Mouse (Mus musculus) ES-Bruce4 (cell line): Measurements from ENCODE around the gene Cfap57. TPM values are rescaled to one million over a fixed set of nuclear protein-coding genes. Genes with fewer than 3 reads are reported as not detected.
"Not testable (repeated sequence)": the region's sequence is repeated elsewhere in the genome, so short reads cannot be mapped to it uniquely, and the experiment has no call there.

Experiments used
- H3K27ac ChIP-seq: 2 replicates; pipeline ENCODE4 v1.5.1; 2012; ENCODE audit warnings: low read length, inconsistent platforms; ENCODE audit not compliant: insufficient read depth
- H3K27me3 ChIP-seq: 2 replicates; pipeline ENCODE4 v1.6.1; 2012; ENCODE audit warnings: mild to moderate bottlenecking, low read length, inconsistent platforms; ENCODE audit not compliant: control insufficient read depth, poor library complexity, insufficient read depth, severe bottlenecking
- H3K36me3 ChIP-seq: 2 replicates; pipeline ENCODE4 v1.6.1; 2012; ENCODE audit warnings: inconsistent platforms, mild to moderate bottlenecking, low read length, moderate library complexity; ENCODE audit not compliant: control insufficient read depth, poor library complexity, insufficient read depth, severe bottlenecking
- H3K4me1 ChIP-seq: one replicate; pipeline ENCODE4 v1.8.1; 2011; ENCODE audit warnings: low read length; ENCODE audit not compliant: control insufficient read depth, insufficient read depth
- H3K4me3 ChIP-seq: 2 replicates; pipeline ENCODE4 v1.5.1; 2011; ENCODE audit warnings: low read depth, mild to moderate bottlenecking, low read length
- H3K9ac ChIP-seq: 2 replicates; pipeline ENCODE4 v1.6.1; 2012; ENCODE audit warnings: low read depth, mild to moderate bottlenecking, inconsistent platforms; ENCODE audit not compliant: poor library complexity, severe bottlenecking
- H3K9me3 ChIP-seq: replicated peaks from 2 replicates; pipeline ENCODE4 v1.6.1; 2012; ENCODE audit warnings: mild to moderate bottlenecking, low read length, inconsistent platforms; ENCODE audit not compliant: control insufficient read depth, poor library complexity, insufficient read depth, severe bottlenecking
- CTCF ChIP-seq: IDR thresholded peaks from one replicate; pipeline ENCODE4 v1.8.1; 2011; ENCODE audit warnings: low read depth, low read length
- EP300 ChIP-seq: IDR thresholded peaks from 2 replicates; pipeline ENCODE4 v1.6.1; 2011; ENCODE audit warnings: low read depth, low read length; ENCODE audit not compliant: insufficient read depth
- POLR2A ChIP-seq: IDR thresholded peaks from one replicate; pipeline ENCODE4 v1.8.1; 2011; ENCODE audit warnings: low read length; ENCODE audit not compliant: insufficient read depth
- polyA plus RNA-seq: library from polyadenylated mRNA; stranded (reverse); fragments of >200 nt; gene quantifications from 2 replicates; pipeline ENCODE4 v1.2.4, GENCODE M21; 2011; ENCODE audit warnings: low read depth; ENCODE audit not compliant: missing spikeins, insufficient read depth, insufficient read length

Cfap57 gene
- polyA plus RNA-seq, 1 experiment = not detected

DNA sequence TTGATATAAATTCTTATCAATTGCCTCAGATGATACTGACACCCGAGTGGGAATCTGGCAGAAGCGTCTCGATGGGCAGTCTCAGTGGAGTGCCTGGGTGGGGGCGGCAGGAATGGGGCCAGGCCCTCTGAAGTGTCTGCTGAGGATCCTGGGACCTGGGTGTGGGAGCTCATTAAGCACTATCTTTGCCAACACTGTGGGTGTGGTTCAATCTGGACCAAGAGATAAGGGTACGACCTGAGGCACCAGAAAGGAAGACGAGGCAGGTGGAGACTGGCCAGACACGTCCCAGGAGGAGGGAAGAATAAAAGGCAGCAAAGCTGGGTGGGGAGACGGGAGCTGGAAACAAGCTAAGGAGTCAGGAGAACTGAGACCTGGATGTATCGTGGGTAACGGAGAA is 51.9 kb downstream of the Cfap57 start:
- TF ChIP-seq CTCF = no peak
- TF ChIP-seq POLR2A = no peak
- TF ChIP-seq EP300 = no peak
- H3K9me3 ChIP-seq = no peaks in the 10 kb centered on the region
- H3K9ac ChIP-seq = no peak overlapping the region
- H3K36me3 ChIP-seq = no peaks in the 10 kb centered on the region
- no peak overlapping the region for H3K27ac ChIP-seq
- H3K27me3 ChIP-seq = no peaks in the 10 kb centered on the region
- no peak overlapping the region for H3K4me3 ChIP-seq
- no peaks in the 10 kb centered on the region for H3K4me1 ChIP-seq

DNA sequence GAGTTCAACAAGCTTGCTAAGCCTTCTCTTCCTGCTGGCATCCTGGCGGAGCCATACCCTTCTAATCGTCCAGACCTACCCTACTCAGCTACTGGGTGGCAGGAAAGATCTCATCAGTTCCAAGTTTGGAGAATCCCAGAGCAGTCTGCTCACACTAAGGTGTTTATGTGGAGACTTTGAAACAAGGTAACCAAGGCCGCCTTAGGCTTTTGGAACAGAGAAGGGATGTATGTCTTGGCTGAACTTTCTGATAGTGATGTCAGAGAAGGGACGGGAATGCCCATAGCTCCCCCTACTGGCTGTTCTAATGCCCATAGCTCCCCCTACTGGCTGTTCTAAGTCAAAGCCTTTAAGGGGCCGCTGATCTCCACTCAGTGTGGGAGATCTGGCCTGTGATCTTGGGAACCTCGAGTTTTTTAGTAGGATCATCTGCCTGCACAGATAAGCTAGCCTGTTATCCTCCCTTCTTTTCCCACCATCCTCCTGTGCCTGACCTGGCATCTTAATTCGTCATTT is 54.4 kb downstream of the Cfap57 start:
- TF ChIP-seq EP300 (no peak), CTCF (peak; percentile 97), POLR2A (no peak)
- H3K27me3 ChIP-seq = no peaks in the 10 kb centered on the region
- H3K36me3 ChIP-seq = no peaks in the 10 kb centered on the region
- no peak overlapping the region for H3K4me3 ChIP-seq
- no peaks in the 10 kb centered on the region for H3K9me3 ChIP-seq
- no peak overlapping the region for H3K27ac ChIP-seq
- no peak overlapping the region for H3K9ac ChIP-seq
- no peaks in the 10 kb centered on the region for H3K4me1 ChIP-seq

DNA sequence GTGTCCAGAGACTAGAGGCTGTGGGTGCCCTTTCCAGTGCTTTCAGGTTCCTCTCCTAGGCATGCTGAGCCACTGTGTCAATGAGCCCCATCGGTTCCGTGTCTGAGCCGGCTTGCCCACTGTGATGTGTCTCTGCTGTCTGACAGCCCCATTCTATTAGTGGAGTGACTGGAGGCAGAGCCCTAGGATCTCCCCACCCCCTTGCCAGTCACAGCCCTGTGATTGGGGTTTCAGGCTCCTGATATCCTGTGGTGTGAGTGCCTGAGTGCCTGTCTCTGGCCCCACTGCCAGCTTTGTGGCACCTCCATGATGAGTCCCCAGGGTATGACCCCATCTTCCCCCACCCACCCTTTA is 55.7 kb downstream of the Cfap57 start:
- Histone ChIP-seq H3K27me3 (no peaks in the 10 kb centered on the region), H3K4me3 (no peak overlapping the region), H3K36me3 (no peaks in the 10 kb centered on the region), H3K9ac (no peak overlapping the region), H3K9me3 (no peaks in the 10 kb centered on the region), H3K27ac (no peak overlapping the region), H3K4me1 (no peaks in the 10 kb centered on the region)
- no peak for TF ChIP-seq POLR2A
- TF ChIP-seq EP300 = no peak
- TF ChIP-seq CTCF = no peak

DNA sequence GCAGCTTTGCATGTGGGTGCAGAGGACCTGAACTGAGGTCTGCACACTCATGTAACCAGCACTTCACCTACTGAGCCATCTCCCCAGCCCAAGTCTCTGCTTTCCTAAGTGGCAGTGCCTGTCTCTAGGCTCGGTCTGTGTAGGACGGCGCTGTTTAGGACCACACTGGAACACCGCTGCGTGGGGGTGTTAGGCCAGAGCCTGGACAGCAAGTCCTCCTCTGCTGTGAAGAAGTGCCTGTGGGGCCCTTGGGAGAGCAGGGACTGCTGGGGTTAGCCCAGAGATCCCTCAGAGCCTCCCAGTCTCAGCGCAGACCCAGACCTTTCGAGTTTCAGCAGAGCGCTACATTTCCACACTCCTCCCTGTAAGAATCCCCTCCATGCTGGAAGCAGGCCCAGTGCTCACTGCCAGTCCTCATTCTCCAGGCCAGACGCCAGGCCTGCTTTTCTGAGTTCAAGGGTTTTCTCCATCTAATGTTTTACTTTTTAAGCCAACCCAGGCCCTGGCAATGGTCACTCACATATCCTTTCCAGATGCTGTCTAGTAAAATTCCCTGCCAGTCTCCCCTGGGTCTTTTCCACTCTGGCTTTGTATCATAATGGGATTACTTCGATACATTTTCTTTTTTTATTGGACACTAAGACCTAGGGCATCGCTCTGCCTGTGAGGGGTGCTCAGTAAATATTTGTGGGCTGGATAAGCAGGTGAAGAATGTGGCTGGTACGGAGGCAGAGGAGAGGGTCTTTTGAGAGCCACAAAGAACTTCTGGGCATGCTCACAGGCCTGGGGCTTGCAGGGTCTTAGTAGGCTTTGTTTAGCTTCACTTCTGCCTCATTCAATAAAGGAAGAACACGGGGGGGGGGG is 56.3 kb downstream of the Cfap57 start:
- no peaks in the 10 kb centered on the region for H3K27me3 ChIP-seq
- no peaks in the 10 kb centered on the region for H3K4me1 ChIP-seq
- no peaks in the 10 kb centered on the region for H3K9me3 ChIP-seq
- H3K4me3 ChIP-seq = no peak overlapping the region
- H3K36me3 ChIP-seq = no peaks in the 10 kb centered on the region
- no peak overlapping the region for H3K27ac ChIP-seq
- H3K9ac ChIP-seq = no peak overlapping the region
- TF ChIP-seq CTCF = no peak
- TF ChIP-seq POLR2A = no peak

DNA sequence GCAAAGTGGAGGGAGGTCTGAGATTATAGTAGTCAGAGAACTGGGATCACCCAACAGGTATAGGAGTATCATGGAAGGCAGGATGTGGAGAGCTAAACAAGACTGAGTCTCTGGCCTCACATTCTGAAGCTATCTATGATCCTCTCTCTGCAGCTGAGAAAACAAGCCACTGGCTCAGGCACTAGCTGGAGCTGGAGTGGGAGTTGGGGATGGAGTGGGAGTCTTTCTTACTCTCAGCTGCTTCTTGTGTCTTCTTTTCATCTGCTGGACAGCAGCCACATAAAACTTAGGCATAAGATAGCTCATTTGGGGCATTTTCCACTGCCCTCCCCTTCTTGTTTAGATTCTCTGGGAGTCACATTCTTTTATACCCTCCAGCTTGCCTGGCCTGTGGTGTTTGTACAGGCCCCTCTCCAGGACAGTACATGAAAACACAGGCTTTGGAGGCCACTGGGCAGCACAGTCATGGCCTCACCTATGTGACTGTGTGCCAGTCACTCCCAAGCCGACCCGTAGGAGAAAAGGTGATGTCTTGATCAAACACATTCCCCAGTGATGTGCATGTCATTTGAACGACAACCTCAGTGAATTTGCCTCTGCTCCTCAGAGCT is 67.4 kb downstream of the Cfap57 start:
- H3K9ac ChIP-seq = no peak overlapping the region
- H3K4me3 ChIP-seq = no peak overlapping the region
- TF ChIP-seq CTCF = no peak
- no peaks in the 10 kb centered on the region for H3K27me3 ChIP-seq
- H3K4me1 ChIP-seq = no peaks in the 10 kb centered on the region
- H3K27ac ChIP-seq = no peak overlapping the region
- no peaks in the 10 kb centered on the region for H3K9me3 ChIP-seq
- H3K36me3 ChIP-seq = no peaks in the 10 kb centered on the region

DNA sequence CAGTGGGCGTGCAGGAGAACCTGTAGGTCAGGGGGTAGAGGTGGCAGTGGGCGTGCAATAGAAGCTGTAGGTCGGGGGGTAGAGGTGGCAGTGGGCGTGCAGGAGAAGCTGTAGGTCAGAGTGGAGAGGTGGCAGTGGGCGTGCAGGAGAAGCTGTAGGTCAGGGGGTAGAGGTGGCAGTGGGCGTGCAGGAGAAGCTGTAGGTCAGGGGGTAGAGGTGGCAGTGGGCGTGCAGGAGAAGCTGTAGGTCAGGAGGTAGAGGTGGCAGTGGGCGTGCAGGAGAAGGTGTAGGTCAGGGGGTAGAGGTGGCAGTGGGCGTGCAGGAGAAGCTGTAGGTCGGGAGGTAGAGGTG is 72.5 kb downstream of the Cfap57 start:
- H3K9me3 ChIP-seq, H3K36me3 ChIP-seq, H3K27ac ChIP-seq, H3K4me1 ChIP-seq, H3K9ac ChIP-seq, H3K27me3 ChIP-seq, H3K4me3 ChIP-seq: not testable (repeated sequence)

DNA sequence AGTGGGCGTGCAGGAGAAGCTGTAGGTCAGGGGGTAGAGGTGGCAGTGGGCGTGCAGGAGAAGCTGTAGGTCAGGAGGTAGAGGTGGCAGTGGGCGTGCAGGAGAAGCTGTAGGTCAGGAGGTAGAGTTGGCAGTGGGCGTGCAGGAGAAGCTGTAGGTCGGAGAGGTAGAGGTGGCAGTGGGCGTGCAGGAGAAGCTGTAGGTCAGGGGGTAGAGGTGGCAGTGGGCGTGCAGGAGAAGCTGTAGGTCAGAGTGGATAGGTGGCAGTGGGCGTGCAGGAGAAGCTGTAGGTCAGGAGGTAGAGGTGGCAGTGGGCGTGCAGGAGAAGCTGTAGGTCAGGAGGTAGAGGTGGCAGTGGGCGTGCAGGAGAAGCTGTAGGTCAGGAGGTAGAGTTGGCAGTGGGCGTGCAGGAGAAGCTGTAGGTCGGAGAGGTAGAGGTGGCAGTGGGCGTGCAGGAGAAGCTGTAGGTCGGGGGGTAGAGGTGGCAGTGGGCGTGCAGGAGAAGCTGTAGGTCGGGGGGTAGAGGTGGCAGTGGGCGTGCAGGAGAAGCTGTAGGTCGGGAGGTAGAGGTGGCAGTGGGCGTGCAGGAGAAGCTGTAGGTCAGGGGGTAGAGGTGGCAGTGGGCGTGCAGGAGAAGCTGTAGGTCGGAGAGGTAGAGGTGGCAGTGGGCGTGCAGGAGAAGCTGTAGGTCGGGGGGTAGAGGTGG is 73.0 kb downstream of the Cfap57 start:
- not testable (repeated sequence) for H3K9ac ChIP-seq

More for the DNA sequence above, 73.0 kb downstream of the Cfap57 start:
- H3K9me3 ChIP-seq, H3K27ac ChIP-seq, H3K4me3 ChIP-seq, H3K4me1 ChIP-seq, H3K27me3 ChIP-seq, H3K36me3 ChIP-seq: not testable (repeated sequence)
